Mouse (Mus musculus) megakaryocyte, adult 5-6 weeks (primary cell): ENCODE data around the gene Syngr3. TPM values are rescaled to one million over a fixed set of nuclear protein-coding genes. Genes with fewer than 3 reads are reported as not detected.
"Not testable (repeated sequence)": the region's sequence is repeated elsewhere in the genome, so short reads cannot be mapped to it uniquely, and the experiment has no call there.

ENCODE experiments used
- ATAC-seq: 2 replicates; pipeline ENCODE4 v1.8.0; 2016; ENCODE audit warnings: mild to moderate bottlenecking, inconsistent platforms; ENCODE audit not compliant: poor library complexity, severe bottlenecking
- total RNA-seq, 2 experiments: library from RNA; stranded (forward) in 1 of 2; stranded (reverse) in 1 of 2; fragments of 153-499, 151-499 nt in 1 of 2; fragments of 221-1000, 200-1000 nt in 1 of 2; gene quantifications; 2 replicates each; pipeline versions ENCODE4 v1.2.3 to v1.2.4; 2015 to 2017

Gene Syngr3
- total RNA-seq (2015) (not detected in 2 replicates), total RNA-seq (2017) (not detected in 2 replicates)

DNA sequence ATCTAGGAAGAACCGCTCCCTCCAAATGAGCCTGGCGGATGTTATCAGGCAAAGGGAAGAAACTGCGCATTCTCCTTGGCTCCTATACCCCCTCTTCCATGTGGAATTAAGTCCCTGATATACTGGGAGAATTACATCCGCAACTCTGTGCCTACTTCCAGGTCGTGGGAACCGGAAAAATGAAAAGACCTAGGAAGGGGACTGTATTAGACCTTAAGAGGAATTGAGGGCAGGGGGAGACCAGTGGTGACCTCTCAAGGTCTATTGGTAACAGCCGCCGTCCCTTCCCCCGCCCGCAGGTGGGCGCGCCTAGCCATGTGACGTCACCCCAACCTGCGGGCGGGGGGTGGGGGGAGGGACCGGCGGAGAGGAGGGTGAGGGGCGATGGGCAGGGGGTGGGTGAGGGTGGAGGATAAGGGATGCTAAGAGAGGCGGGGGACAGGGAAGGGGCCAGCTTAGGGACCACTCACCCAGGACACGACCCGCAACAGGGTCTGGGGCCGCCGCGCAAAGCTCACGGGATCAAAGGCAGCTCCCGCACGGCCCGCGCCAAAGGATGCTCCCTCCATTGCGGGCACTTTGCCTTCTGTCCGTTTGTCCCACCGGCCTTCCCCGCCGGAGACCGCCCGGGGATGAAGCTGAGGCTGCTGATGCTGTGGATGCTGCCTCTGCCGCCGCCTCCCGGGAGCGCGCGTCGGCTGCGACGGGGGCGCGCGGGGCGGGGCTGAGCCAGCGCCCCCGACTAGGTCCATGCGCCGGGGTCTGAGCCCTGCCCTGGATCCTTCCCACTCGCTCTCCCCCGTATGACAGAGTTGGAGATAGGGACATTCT is at the start of gene Syngr3:
TSS of gene Syngr3 (minus strand) at position 705 of the 831 bp plus-strand sequence.
- no peak for ATAC-seq

DNA sequence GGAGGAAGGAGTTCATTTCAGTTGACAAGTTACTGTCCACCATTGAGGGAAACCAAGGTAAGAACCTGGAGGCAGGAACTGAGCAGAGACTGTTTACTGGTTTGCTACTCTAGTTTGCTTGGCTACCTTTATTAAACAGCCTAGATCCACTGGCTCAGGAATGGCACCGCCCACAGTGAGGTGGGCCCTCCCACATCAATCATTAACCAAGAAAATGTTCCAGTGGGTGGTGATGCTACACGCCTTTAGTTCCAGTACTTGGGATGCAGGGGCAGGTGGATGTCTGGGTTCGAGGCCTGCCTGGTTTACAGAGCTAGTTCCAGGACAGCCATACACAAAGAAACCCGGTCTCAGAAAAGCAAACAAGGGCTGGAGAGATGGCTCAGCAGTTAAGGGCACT is 48.5 kb upstream of the Syngr3 start:
- no peak for ATAC-seq

DNA sequence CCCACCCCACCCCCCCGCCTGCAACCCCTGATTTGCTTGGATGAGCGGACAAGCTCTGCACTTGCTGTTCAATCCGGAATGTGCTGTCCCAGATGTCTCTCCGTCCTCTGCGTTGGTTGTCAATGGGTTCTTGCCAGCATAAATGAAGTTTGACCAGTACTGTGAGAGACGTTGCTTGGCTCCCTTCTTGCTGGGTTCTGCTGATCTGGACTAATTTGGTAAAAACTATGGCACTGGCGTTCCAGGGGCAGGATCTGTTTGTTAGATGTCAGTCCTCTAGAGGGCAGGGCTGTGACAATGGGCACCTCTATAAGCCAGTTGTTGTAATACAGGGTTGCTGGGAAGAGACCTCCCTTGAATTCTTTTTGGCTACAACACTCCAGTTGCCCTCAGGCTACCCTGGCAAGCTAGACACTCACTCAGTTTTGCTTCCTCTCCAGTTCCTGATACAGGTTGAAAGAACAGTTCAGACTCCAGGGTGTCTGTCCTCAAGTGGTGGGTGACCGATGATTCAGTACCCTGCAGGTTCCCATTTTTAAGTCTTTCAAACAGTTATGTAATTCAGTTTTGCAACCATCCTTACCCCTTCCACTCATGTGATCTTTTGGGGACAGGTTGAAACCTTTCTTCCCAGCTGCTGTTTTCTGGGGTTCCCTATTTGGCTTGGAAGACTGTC is 47.5 kb upstream of the Syngr3 start:
- ATAC-seq: peak; percentile 51

DNA sequence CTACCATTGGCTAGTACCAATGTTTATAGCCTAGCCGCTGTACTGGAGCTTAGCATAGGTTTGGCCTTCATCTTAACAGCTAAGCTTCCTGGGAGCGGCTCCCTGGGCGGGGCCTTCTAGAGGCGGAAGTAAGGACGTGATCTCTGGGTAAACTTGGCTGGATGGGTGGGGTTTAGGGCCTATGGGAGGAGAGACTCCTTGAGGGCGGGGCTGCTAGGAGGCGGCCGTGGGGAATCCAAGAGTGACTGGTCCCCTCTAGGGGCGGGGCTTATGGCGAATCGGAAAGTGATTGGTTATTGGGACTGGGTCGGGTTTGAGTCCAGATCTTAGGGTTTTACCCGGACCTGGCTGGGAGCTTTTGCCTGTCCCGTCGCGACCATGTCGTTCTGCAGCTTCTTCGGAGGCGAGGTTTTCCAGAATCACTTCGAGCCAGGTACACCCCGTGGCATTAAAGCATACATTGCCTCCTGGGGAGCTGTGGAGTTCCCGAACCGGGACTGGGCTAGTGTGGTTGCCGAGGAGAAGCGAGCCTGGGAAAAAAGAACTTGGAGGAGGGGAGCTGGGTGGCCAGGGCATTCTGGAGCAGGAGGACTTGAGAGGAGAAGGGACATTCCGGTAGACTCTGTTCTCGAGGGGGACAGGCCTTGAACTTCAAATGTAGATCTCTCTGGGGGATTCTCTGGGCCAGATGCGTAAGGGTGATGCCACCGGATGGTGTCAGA is 46.7 kb upstream of the Syngr3 start, which contains the start of gene Msrb1:
TSS of gene Msrb1 (plus strand) at position 313 of the 722 bp plus-strand sequence.
- peak; percentile 86 for ATAC-seq

DNA sequence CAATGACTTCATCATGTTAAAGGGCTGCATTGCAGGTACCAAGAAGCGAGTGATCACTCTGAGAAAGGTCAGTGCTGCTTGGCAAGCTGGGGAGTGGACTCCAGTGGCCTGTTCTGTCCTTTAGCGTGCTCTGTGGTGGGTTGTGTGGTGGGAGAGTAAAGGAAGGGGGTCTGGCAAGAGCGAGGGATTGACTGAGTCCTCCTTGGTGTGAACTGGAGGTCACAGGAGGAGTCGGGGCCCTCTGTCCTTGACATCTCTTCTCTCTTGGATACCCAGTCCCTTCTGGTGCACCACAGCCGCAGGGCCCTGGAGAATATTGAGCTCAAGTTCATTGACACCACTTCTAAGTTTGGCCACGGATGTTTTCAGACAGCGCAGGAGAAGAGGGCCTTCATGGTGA is 45.7 kb upstream of the Syngr3 start:
- no peak for ATAC-seq

DNA sequence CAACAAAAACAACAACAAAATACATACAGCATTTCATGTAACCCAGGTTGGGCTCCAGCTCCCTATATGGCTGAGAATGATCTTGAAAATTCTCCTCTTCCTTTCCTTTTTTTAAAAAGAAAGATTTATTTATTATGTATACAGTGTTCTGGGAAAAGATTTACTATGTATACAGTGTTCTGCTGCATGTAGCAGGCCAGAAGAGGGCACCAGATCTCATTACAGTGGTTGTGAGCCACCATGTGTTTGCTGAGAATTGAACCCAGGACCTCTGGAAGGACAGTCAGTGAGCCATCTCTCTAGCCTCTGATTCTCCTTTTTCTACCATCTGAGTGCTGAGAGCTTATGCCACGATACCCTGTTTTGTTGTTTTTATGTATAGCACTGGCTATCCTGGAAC is 44.8 kb upstream of the Syngr3 start:
- no peak for ATAC-seq

DNA sequence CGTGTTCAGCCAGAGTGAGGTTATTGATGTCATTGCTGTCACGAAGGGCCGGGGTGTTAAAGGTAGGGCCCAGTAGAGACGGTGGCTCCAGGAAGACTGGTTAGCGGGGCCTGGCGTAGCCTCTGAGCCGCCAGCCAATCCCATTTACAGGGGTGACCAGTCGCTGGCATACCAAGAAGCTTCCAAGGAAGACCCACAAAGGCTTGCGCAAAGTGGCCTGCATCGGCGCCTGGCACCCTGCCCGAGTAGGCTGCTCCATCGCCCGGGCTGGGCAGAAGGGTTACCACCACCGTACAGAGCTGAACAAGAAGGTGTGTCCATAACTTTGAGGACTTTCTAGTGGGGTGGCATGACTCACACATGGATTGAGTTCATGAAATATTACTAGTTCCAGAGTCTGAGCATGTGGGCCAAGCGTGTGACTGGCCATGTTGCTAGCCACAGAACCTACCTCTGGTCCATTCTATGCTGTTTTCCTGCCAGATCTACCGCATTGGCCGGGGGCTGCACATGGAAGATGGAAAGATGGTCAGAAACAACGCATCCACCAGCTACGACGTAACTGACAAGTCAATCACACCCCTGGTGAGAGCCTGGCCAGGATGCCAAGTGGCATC is 43.8 kb upstream of the Syngr3 start:
- no peak for ATAC-seq

DNA sequence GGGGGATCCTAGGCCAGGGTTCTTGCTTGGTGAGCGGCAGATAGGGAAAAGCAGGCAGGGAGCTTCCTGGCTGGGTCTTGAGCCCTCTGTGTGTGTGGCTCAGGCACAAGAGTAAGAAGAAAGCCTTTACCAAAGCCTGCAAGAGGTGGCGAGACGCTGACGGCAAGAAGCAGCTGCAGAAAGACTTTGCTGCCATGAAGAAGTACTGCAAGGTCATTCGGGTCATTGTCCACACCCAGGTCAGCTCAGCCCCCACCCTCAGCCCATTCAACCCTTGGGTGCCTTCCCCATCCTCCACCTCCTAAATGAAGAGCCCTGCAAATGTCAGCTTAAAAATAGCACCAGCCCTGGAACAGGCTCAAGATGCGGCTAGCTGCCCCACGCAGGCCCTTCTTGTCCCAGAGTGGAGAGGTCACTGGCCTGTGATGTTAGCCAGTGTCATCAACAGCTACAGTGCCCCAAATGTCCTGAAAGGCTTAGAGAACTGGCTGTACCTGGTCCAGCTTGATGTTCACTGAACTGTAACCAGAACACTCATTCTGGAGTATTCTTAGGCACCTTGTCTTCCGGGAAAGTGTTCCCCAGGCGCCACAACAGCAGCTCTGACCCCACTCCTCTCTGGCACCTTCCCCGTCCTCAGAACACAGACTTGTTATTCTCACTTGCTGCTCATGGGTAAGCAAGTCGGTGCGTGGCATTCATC is 42.6 kb upstream of the Syngr3 start:
- ATAC-seq: no peak

DNA sequence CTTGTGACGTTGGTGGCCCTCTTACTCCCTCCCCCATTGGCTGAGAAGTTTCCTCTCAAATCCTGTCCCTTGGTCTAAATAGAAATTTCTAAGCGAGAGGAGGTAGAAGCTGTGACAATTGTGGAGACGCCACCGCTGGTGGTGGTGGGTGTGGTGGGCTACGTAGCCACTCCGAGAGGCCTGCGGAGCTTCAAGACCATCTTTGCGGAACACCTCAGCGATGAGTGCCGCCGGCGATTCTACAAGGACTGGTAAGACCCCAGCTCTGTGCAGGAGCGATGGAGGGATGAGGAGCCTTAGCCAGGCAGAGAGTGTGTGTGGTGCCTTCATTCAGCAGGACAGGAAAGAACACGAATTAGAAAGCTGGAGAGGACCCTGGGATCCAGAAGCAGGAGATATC is 41.0 kb upstream of the Syngr3 start:
- no peak for ATAC-seq

DNA sequence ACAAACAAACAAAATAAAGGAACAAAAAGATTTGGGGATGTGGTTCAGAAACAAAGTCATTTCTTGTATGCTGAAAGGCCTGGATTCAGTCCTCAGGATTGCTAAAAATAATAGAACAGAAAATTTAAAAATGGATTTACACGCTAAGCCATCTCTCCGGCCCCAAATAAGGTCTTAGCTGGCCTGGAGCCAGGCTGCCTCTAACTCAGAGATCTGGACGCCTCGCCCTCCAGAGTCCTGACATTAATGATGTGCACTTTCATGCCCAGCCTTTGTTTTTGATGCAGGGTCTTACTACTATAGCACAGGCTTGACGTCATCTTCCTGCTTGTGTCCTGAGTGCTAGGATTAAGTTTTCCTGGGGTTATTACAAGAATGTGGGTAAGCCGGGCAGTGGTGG is 39.3 kb upstream of the Syngr3 start:
- ATAC-seq: no peak

DNA sequence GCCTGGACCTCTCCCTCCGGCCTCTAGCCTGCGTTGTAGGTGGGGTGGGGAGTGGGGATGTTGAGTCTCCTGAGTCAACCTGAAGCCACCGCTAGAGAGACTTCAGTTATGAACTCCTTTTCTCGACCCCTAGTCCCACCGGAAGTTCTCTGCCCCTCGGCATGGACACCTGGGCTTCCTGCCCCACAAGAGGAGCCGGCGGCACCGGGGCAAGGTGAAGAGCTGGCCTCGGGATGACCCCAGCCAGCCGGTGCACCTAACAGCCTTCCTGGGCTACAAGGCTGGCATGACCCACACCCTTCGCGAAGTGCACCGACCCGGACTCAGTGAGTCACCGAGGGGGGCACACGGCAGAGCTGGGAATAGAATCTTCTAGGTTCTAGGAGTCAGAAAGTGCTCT is 38.4 kb upstream of the Syngr3 start:
- ATAC-seq: no peak

DNA sequence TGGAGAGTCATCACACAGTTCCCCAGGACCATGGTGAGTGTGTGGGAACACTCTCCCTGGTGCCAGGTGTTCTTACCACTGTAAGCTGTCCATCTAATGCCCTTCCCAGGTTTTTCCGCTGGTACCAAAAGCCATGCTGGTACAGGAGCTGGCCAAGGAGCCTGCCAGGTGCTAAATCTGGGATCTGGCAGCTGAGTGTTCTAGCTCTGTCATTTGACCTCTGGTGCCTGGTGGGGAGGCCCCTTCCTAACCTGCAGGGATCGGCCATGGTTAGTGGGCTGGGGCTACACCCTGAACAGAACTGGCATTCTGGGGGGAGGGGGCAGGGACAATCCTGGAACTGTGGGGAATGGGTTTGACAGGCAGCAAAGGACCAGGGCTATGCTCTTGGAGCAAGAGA is 37.9 kb upstream of the Syngr3 start, which contains the start of gene Rpl3l:
TSS of gene Rpl3l (plus strand) at position 203 of the 400 bp plus-strand sequence.
- ATAC-seq: no peak

DNA sequence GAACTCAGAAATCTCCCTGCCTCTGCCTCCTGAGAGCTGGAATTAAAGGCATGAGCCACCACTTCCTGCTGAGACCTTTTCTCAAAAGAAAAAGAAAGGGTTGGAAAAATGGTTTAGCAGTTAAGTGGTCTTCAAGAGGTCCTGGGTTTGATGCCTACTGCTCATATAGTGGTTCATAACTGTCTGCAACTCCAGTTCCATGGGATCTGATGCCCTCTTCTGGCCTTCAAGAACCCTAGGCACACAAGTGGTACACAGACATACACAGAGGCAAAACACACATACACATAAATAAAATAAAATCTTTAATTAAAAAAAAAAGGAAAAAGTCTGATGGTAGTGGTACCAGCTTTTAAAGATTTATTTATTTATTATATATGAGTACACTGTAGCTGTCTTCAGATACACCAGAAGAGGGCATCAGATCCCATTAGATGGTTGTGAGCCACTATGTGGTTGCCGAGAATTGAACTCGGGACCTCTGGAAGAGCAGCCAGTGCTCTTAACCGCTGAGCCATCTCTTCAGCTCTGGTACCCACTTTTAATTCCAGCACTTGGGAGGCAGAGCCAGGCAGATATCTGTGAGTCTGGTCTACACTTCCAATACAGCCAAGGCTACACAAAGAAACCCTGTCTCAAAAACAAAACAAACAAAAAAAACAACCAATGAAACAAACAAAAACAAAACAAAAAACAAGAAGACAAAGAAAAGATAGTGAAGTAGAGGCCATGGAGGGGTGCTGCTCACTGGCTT is 36.1 kb upstream of the Syngr3 start:
- no peak for ATAC-seq

DNA sequence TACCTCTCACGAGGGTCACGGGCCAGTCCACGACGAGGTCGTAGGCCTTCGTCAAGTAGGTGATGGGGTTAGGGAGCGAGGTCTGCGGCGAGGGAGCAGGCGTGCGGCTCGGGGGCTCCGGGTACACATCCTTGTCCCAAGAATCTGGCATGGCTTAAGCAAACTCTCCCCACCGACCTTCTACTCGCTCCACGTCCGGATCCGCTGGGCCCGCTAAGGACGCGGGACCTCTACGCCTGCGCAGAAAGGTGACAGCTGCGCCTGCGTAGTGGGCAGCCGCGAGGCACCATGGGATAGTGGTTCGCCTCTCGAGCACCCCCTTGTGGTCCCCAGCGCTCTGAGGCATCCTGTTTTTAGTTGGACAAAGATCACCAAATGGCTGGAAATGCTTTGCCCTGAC is 34.4 kb upstream of the Syngr3 start, which contains the start of gene Ndufb10:
TSS of gene Ndufb10 (minus strand) at position 295 of the 400 bp plus-strand sequence.
- ATAC-seq: peak; percentile 73

DNA sequence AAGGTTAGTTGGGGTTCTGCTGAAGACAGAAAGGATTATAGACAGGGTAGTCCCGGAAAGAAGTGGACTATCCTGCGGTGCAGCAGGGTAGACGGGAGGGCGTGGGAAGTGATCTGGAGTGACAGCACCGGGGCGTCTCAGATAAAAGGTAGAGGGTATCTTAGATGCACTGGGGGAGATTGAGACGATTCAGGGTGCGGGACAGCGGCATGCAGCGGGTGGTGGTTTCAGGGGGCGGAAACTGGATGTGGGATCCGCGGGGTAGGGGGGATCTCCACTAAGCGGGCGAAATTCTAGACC is 34.1 kb upstream of the Syngr3 start:
- ATAC-seq: peak; percentile 5

DNA sequence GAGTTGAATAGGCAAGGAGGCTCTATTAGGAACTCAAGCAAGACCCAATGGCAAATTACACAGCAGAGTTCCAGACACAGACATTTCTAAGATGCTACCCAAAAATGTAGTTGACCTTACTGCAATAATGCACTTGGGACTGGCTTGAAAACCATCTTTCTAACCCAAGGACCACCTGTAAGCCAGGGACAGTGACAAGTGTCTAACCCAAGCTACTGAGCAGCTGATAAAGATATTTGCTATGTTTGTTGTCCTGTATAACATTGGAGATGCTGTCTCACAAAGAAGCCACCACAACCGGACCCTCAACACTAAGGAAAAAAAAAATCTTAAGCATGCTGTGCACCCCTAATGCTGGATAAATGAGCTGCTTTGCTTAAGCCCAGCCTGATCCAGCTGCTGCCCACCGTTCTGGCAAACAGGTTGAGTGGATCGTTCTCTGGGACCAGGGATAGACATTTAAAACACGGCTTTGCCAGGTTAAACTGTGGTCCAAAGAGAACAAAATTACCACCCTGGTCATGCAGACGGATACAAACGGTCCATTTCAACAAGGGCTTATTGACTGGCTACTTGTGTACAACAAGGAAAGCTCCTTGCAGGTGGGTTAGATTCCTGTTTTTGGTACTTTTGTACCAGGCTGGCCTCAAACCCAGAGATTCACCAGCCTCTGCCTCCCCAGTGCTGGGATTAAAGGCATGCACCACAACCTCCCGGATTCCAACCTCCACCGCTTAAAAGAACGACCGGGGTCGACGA is 33.5 kb upstream of the Syngr3 start:
- no peak for ATAC-seq

DNA sequence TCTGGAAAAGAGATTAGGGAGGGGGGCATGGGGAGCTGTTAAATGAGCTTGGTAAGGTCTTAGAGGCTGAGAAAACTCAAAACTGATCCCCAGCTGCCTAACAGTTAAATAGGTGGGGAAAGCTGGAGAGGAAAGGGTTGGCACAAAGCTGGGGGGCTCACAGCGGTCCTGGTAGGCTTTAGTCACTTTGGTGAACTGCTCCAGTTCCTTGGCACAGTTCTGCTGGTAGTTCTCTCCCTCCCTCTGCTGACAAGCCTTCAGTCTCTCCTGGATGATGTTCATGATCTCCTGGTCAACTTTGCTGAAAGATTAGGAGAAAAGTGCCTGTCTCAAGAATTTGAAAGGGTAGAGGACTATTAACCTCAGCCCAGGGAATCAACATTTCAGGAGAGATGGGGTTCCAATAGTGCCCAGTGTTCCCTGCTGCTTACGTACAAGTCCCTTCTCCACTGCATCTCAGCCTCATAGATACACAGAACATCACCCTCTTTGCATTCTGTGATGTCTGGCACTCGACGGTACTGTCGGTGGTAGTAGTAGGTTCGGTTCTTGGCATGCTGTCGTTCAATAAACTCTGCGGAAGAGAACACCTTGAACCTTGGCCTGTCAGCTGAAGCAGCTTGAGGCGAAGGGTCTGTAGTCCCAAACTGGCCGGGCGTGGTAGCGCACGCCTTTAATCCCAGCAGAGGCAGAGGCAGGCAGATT is 32.6 kb upstream of the Syngr3 start:
- no peak for ATAC-seq

DNA sequence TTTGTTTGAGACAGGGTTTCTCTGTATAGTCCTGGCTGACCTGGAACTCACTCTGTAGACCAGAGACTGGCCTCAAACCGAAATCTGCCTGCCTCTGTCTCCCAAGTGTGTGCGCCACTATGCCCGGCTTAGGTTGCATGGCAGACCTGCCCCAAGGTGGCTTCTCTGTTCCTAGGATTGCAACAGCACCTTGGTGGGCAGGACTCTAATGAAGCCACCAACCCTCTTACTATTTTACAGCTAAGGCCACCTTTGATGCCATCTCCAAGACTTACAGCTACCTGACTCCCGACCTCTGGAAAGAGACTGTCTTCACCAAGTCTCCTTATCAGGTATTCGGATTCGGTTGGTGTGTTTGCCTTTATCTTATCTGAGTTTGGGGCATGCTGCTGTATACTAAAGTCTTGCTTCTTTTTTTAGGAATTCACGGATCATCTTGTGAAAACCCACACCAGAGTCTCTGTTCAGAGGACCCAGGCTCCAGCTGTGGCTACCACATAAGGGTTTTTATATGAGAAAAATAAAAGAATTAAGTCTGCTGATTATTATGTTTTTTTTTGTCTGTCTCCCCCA is 31.7 kb upstream of the Syngr3 start:
- not testable (repeated sequence) for ATAC-seq
